Mouse (Mus musculus): ENCODE measurements around the gene Nme6. TPM values are rescaled to one million over a fixed set of nuclear protein-coding genes. Genes with fewer than 3 reads are reported as not detected.
"Not testable (repeated sequence)": the region's sequence is repeated elsewhere in the genome, so short reads cannot be mapped to it uniquely, and the experiment has no call there.

The Nme6 gene
- total RNA-seq (2021): 10 to 100 TPM; 10.5 to 11.9 TPM

GRCm38 (mm10) chr9:109832391-109833087 is at the start of gene Nme6:
Gene Nme6, plus strand, starts transcription at chr9:109832749.
- intact Hi-C loops (cut with DNase I): loop anchor here (10.0 kb wide), 1 partner anchor 738 kb away; the partner anchor contains the start of gene Plxnb1
- DNase-seq (ENCODE audit: extremely low spot score in 1 of 2, low spot score in 2 of 2): peak; percentile 72 to 89

GRCm38 (mm10) chr9:109790570-109790969 is 42.0 kb upstream of the Nme6 start, which contains the start of gene Fbxw27:
Gene Fbxw27, minus strand, starts transcription at chr9:109790670.
- DNase-seq (ENCODE audit: extremely low spot score in 1 of 2, low spot score in 2 of 2); intact Hi-C loops (cut with DNase I): not testable (repeated sequence)

GRCm38 (mm10) chr9:109795221-109795620 is 37.3 kb upstream of the Nme6 start:
- no peak for DNase-seq (ENCODE audit: extremely low spot score in 1 of 2, low spot score in 2 of 2)
- intact Hi-C loops (cut with DNase I): no loop called here

GRCm38 (mm10) chr9:109795811-109796210 is 36.7 kb upstream of the Nme6 start:
- intact Hi-C loops (cut with DNase I): no loop called here
- no peak for DNase-seq (ENCODE audit: extremely low spot score in 1 of 2, low spot score in 2 of 2)

GRCm38 (mm10) chr9:109798051-109798450 is 34.5 kb upstream of the Nme6 start:
- intact Hi-C loops (cut with DNase I): no loop called here
- peak in 1 of 2 experiments; percentile 30 for DNase-seq (ENCODE audit: extremely low spot score in 1 of 2, low spot score in 2 of 2)

GRCm38 (mm10) chr9:109805596-109805995 is 27.0 kb upstream of the Nme6 start:
- DNase-seq (ENCODE audit: extremely low spot score in 1 of 2, low spot score in 2 of 2); intact Hi-C loops (cut with DNase I): not testable (repeated sequence)

- intact Hi-C loops (cut with DNase I): no loop called here
- no peak for DNase-seq (ENCODE audit: extremely low spot score in 1 of 2, low spot score in 2 of 2)
Measured at GRCm38 (mm10) chr9:109806260-109806659, 26.3 kb upstream of the Nme6 start.

GRCm38 (mm10) chr9:109806695-109807293 is 25.8 kb upstream of the Nme6 start:
- DNase-seq (ENCODE audit: extremely low spot score in 1 of 2, low spot score in 2 of 2): no peak
- intact Hi-C loops (cut with DNase I): no loop called here

GRCm38 (mm10) chr9:109807898-109808297 is 24.7 kb upstream of the Nme6 start:
- intact Hi-C loops (cut with DNase I): no loop called here
- DNase-seq (ENCODE audit: extremely low spot score in 1 of 2, low spot score in 2 of 2): no peak

- intact Hi-C loops (cut with DNase I): no loop called here
Measured at GRCm38 (mm10) chr9:109811980-109812379, 20.6 kb upstream of the Nme6 start, which contains the start of gene Spink8. Gene Spink8, plus strand, starts transcription at chr9:109812280.

GRCm38 (mm10) chr9:109813424-109813823 is 19.1 kb upstream of the Nme6 start:
- intact Hi-C loops (cut with DNase I): no loop called here
- no peak for DNase-seq (ENCODE audit: extremely low spot score in 1 of 2, low spot score in 2 of 2)

More at GRCm38 (mm10) chr9:109811980-109812379, 20.6 kb upstream of the Nme6 start, which contains the start of gene Spink8:
- no peak for DNase-seq (ENCODE audit: extremely low spot score in 1 of 2, low spot score in 2 of 2)

GRCm38 (mm10) chr9:109816341-109816740 is 16.2 kb upstream of the Nme6 start:
- intact Hi-C loops (cut with DNase I): no loop called here
- DNase-seq (ENCODE audit: extremely low spot score in 1 of 2, low spot score in 2 of 2): no peak

- intact Hi-C loops (cut with DNase I): no loop called here
Measured at GRCm38 (mm10) chr9:109825739-109826138, 6.8 kb upstream of the Nme6 start.

GRCm38 (mm10) chr9:109826181-109826580 is 6.4 kb upstream of the Nme6 start:
- intact Hi-C loops (cut with DNase I): no loop called here

More at GRCm38 (mm10) chr9:109825739-109826138, 6.8 kb upstream of the Nme6 start:
- no peak for DNase-seq (ENCODE audit: extremely low spot score in 1 of 2, low spot score in 2 of 2)

GRCm38 (mm10) chr9:109833088-109833412 is 501 bp downstream of the Nme6 start:
- intact Hi-C loops (cut with DNase I): loop anchor here (10.0 kb wide), 1 partner anchor 738 kb away; the partner anchor contains the start of gene Plxnb1
- no peak for DNase-seq (ENCODE audit: extremely low spot score in 1 of 2, low spot score in 2 of 2)

More at GRCm38 (mm10) chr9:109826181-109826580, 6.4 kb upstream of the Nme6 start:
- no peak for DNase-seq (ENCODE audit: extremely low spot score in 1 of 2, low spot score in 2 of 2)

GRCm38 (mm10) chr9:109849312-109849758 is 16.8 kb downstream of the Nme6 start, which contains the start of gene Camp:
Gene Camp, minus strand, starts transcription at chr9:109849617.
- intact Hi-C loops (cut with DNase I): no loop called here
- peak in 1 of 2 experiments; percentile 30 for DNase-seq (ENCODE audit: extremely low spot score in 1 of 2, low spot score in 2 of 2)

GRCm38 (mm10) chr9:109850099-109850498 is 17.6 kb downstream of the Nme6 start:
- DNase-seq (ENCODE audit: extremely low spot score in 1 of 2, low spot score in 2 of 2): no peak
- intact Hi-C loops (cut with DNase I): no loop called here

- no peak for DNase-seq (ENCODE audit: extremely low spot score in 1 of 2, low spot score in 2 of 2)
- intact Hi-C loops (cut with DNase I): no loop called here
Measured at GRCm38 (mm10) chr9:109854341-109854740, 21.8 kb downstream of the Nme6 start.

GRCm38 (mm10) chr9:109855947-109856346 is 23.4 kb downstream of the Nme6 start:
- intact Hi-C loops (cut with DNase I): no loop called here

More at GRCm38 (mm10) chr9:109855947-109856346, 23.4 kb downstream of the Nme6 start:
- DNase-seq (ENCODE audit: extremely low spot score in 1 of 2, low spot score in 2 of 2): no peak

Measured in left cerebral cortex, postnatal 10 days (tissue).